Mouse (Mus musculus) liver, adult 2 months (tissue): ENCODE measurements around the gene Zfp148. TPM values are rescaled to one million over a fixed set of nuclear protein-coding genes. Genes with fewer than 3 reads are reported as not detected.
A peak's percentile ranks its signal among the peaks of the same experiment; 100 is the strongest.
"Not testable (repeated sequence)": the region's sequence is repeated elsewhere in the genome, so short reads cannot be mapped to it uniquely, and the experiment has no call there.

Experiments
- DNase-seq: peaks from one replicate; pipeline ENCODE4 v3.0.0-alpha.2; 2011; ENCODE audit warnings: low read depth, low spot score; ENCODE audit errors: extremely low read depth
- H3K27ac ChIP-seq: fragments of 200-500 bp; replicated peaks from 2 replicates; pipeline ENCODE4 v1.5.1; 2012; ENCODE audit warnings: low read depth, mild to moderate bottlenecking, control low read depth, inconsistent platforms, low read length; ENCODE audit not compliant: insufficient read depth
- H3K27me3 ChIP-seq: fragments of 200-500 bp; 2 replicates; pipeline ENCODE4 v1.6.1; 2012; ENCODE audit warnings: mild to moderate bottlenecking, moderate library complexity, low read length, inconsistent platforms; ENCODE audit not compliant: control insufficient read depth, insufficient read depth
- H3K36me3 ChIP-seq: fragments of 200-500 bp; 2 replicates; pipeline ENCODE4 v1.6.1; 2012; ENCODE audit warnings: low read length, inconsistent platforms; ENCODE audit not compliant: control insufficient read depth, insufficient read depth
- H3K4me1 ChIP-seq: fragments of 200-500 bp; 2 replicates; pipeline ENCODE4 v1.6.1; 2011; ENCODE audit warnings: low read length; ENCODE audit not compliant: control insufficient read depth, insufficient read depth
- H3K4me3 ChIP-seq: fragments of 200-500 bp; 2 replicates; pipeline ENCODE4 v1.5.1; 2011; ENCODE audit warnings: low read depth, mild to moderate bottlenecking, control low read depth, low read length, moderate library complexity; ENCODE audit not compliant: insufficient read depth
- H3K79me2 ChIP-seq: fragments of 200-500 bp; 2 replicates; pipeline ENCODE4 v1.6.1; 2012; ENCODE audit warnings: inconsistent platforms, mild to moderate bottlenecking, low read length, moderate library complexity; ENCODE audit not compliant: control insufficient read depth, insufficient read depth
- H3K9ac ChIP-seq: fragments of 200-500 bp; 2 replicates; pipeline ENCODE4 v1.6.1; 2012; ENCODE audit warnings: low read depth, mild to moderate bottlenecking, control low read depth, inconsistent platforms, low read length
- CTCF ChIP-seq: fragments of 200-500 bp; IDR thresholded peaks from 2 replicates; pipeline ENCODE4 v1.5.1; 2011; ENCODE audit warnings: low read depth, low read length, control low read depth
- POLR2A ChIP-seq: fragments of 200-500 bp; IDR thresholded peaks from 2 replicates; pipeline ENCODE4 v1.6.1; 2011; ENCODE audit warnings: low read length, control low read depth; ENCODE audit not compliant: insufficient read depth; ENCODE audit errors: extremely low read depth
- WGBS: fragments of 180-500 bp; shearing (Covaris S2); methylation state at CpG from one replicate; pipeline ENCODE4 v1.1.7; 2018; 5-methylcytosine and 5-hydroxymethylcytosine counted together
- polyA plus RNA-seq: library from polyadenylated mRNA; depleted of rRNA; stranded (reverse); fragments of >200 nt; gene quantifications from 2 replicates; pipeline ENCODE4 v1.2.3, GENCODE M21; 2012
- total RNA-seq: library from RNA; depleted of rRNA; stranded (reverse); fragments of >200 nt; gene quantifications from 2 replicates; pipeline ENCODE4 v1.2.3, GENCODE M21; 2014

The Zfp148 gene
- total and polyA plus RNA-seq, 2 experiments, result 4.3 to 15.6 TPM

- Histone ChIP-seq H3K4me3 (peak overlapping the region; percentile 73), H3K27ac (peak overlapping the region; percentile 47), H3K27me3 (no peaks in the 10 kb centered on the region), H3K79me2 (peaks cover 45% of the 10 kb centered on the region; the same call in 1 of the 2 replicates), H3K4me1 (peaks cover 6% of the 10 kb centered on the region), H3K9ac (peak overlapping the region; percentile 93), H3K36me3 (no peaks in the 10 kb centered on the region)
- peak; percentile 36 for DNase-seq
- WGBS, result 5% methylated on average over 4 of the region's 4 CpGs
- no peak for TF ChIP-seq CTCF
- no peak for TF ChIP-seq POLR2A
These were observed 1.7 kb downstream of the Zfp148 start for GRCm38 (mm10) chr16:33382341-33382740.

- Histone ChIP-seq H3K27ac (no peak overlapping the region), H3K27me3 (no peaks in the 10 kb centered on the region), H3K79me2 (peaks cover 46% of the 10 kb centered on the region; the same call in 1 of the 2 replicates), H3K36me3 (no peaks in the 10 kb centered on the region), H3K9ac (no peak overlapping the region), H3K4me3 (no peak overlapping the region), H3K4me1 (peaks cover 6% of the 10 kb centered on the region)
- no peak for DNase-seq
- 99% methylated on average over 3 of the region's 3 CpGs for WGBS
- no peak for TF ChIP-seq POLR2A
- no peak for TF ChIP-seq CTCF
These were observed 2.9 kb downstream of the Zfp148 start for GRCm38 (mm10) chr16:33383584-33383983.

- not testable (repeated sequence) for DNase-seq, H3K9ac ChIP-seq, H3K4me1 ChIP-seq, H3K36me3 ChIP-seq, H3K4me3 ChIP-seq, H3K27ac ChIP-seq, H3K27me3 ChIP-seq
- peaks cover 46% of the 10 kb centered on the region for H3K79me2 ChIP-seq
- WGBS, result 92% methylated on average over 2 of the region's 2 CpGs
These were observed 3.4 kb downstream of the Zfp148 start for GRCm38 (mm10) chr16:33384057-33384456.

GRCm38 (mm10) chr16:33387013-33387412, 6.4 kb downstream of the Zfp148 start:
- WGBS, result 54% methylated on average over 2 of the region's 2 CpGs
- TF ChIP-seq CTCF (no peak), POLR2A (no peak)
- no peak for DNase-seq

GRCm38 (mm10) chr16:33387420-33387819, 6.8 kb downstream of the Zfp148 start:
- 99% methylated on average over 2 of the region's 2 CpGs for whole genome bisulfite sequencing
- H3K4me1 ChIP-seq, result peaks cover 8% of the 10 kb centered on the region
- H3K27me3 ChIP-seq, result no peaks in the 10 kb centered on the region
- no peak overlapping the region for H3K4me3 ChIP-seq
- no peak overlapping the region for H3K9ac ChIP-seq
- no peak for DNase-seq
- no peak overlapping the region for H3K27ac ChIP-seq
- H3K36me3 ChIP-seq, result no peaks in the 10 kb centered on the region
- TF ChIP-seq CTCF, result no peak
- no peak for TF ChIP-seq POLR2A
- H3K79me2 ChIP-seq, result peaks cover 51% of the 10 kb centered on the region

More at GRCm38 (mm10) chr16:33387013-33387412, 6.4 kb downstream of the Zfp148 start:
- no peaks in the 10 kb centered on the region for H3K36me3 ChIP-seq
- H3K79me2 ChIP-seq, result peaks cover 51% of the 10 kb centered on the region
- H3K4me3 ChIP-seq, result no peak overlapping the region
- no peak overlapping the region for H3K9ac ChIP-seq
- H3K4me1 ChIP-seq, result peaks cover 8% of the 10 kb centered on the region
- H3K27me3 ChIP-seq, result no peaks in the 10 kb centered on the region
- H3K27ac ChIP-seq, result 0 out of 2 replicates have a peak overlapping the region, but pooled peaks have one; percentile 24

- H3K79me2 ChIP-seq, result peaks cover 31% of the 10 kb centered on the region; the same call in 1 of the 2 replicates
- H3K36me3 ChIP-seq, result no peaks in the 10 kb centered on the region
- H3K4me1 ChIP-seq, result peaks cover 21% of the 10 kb centered on the region
- whole genome bisulfite sequencing, result 3% methylated on average over 28 of the region's 28 CpGs
- H3K27ac ChIP-seq, result peak overlapping the region; percentile 85
- peak; percentile 70 for DNase-seq
- no peaks in the 10 kb centered on the region for H3K27me3 ChIP-seq
- H3K4me3 ChIP-seq, result peak overlapping the region; percentile 86
- H3K9ac ChIP-seq, result peak overlapping the region; percentile 95
- TF ChIP-seq POLR2A (no peak), CTCF (no peak)
These were observed 19.5 kb downstream of the Zfp148 start for GRCm38 (mm10) chr16:33399913-33400782.
